Mouse (Mus musculus) megakaryocyte progenitor cell, adult 5-6 weeks (primary cell): Measurements from ENCODE around the gene Gdf15. TPM values are rescaled to one million over a fixed set of nuclear protein-coding genes. Genes with fewer than 3 reads are reported as not detected.

Experiments used
- ATAC-seq: replicated peaks from 2 replicates; pipeline ENCODE4 v1.8.0; 2016; ENCODE audit warnings: mild to moderate bottlenecking, moderate TSS enrichment, inconsistent platforms; ENCODE audit not compliant: poor library complexity
- total RNA-seq, 2 experiments: library from RNA; stranded (forward) in 1 of 2; stranded (reverse) in 1 of 2; fragments of 157-497, 149-512 nt in 1 of 2; fragments of 200-1000 nt in 1 of 2; gene quantifications; 2 replicates each; pipeline versions ENCODE4 v1.2.3 to v1.2.4; 2015 to 2017

The Gdf15 gene
- total RNA-seq, 2 experiments from 2014 or later: not detected

DNA sequence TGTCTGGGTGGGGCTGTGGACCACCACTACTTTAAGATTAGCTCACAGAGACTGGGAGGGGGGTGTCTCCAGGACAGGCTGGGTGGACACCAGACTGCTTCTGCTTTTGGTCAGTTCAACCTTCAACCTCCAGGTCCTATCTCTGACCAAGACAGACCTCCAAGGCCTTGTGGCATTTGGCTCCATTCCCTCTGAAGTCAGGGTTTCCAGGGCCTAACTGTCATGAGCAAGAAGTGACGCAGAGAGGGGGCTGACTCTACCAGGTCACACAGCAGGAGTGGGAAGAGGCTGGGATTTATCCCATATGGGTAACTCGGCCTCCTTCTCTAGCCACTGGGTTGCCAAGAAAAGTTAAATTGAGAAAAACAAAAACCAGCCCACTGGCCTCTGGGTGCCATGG lies 25.5 kb upstream of the Gdf15 start:
- ATAC-seq: no peak

DNA sequence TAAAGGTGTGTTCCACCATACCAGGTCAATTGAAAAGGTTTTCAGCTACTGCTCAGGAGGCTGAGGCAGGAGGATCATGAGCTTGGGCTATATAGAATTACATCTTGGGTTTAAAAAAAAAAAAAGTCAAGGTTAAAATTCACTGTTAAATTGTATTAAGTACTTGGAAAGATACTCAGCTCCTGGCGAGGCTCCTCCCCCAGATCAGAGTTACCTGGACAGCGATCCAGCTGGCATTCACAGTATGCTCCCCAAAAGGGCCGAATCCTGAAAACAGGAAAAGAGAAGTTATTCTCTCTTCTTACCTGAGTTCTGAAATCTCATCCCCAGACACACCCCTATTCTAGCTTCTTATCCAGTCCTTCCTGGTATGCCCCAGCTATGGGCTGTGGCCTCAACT lies 25.0 kb upstream of the Gdf15 start:
- ATAC-seq: no peak

DNA sequence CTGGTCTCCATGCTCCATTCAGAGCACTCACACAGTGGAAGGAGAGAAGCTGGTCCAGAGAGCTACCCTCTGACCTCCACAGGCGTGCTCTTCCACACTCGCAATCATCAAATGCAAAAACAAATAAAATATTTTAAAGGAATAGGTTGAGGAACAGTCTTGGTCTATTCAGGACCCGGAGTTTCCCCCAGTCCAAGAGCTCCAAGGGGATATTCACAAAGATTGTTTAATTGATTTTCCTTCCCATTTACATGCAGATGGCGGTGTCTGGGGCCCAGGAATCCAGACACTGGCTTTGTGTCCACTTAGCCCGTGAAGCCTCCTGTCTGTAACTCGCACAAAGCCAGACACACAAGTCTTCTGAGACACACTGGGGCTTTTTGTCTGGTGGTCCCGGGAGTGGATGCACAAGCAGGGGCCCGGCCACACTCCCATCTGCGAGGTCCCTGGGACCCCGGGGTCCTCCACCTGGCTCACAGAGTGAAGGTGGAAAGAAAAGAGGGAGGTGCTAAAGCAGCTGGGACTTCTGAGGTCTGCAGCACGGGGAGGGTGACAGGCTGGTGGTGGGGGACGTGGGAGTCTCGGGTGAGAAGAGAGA lies 24.0 kb upstream of the Gdf15 start:
- no peak for ATAC-seq

DNA sequence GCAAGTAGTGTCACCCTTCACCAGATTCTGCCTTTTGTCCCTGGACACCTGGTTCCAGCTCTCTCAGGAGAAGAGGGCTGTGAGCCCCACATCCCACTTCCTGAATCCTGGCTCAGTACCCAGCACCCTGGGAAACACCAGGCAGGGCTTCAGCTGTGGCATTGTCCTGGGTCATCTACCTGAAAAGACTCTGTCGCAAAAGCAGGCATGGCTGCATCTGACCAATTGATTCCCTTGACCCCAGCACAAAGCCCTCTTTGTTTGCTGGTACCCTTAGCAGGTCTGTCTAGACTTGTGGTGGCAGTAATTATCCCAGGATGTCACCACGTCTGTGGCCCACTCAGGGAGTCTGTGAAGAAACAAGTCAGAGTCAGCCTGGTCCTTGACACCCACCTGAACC lies 23.2 kb upstream of the Gdf15 start:
- ATAC-seq: no peak

DNA sequence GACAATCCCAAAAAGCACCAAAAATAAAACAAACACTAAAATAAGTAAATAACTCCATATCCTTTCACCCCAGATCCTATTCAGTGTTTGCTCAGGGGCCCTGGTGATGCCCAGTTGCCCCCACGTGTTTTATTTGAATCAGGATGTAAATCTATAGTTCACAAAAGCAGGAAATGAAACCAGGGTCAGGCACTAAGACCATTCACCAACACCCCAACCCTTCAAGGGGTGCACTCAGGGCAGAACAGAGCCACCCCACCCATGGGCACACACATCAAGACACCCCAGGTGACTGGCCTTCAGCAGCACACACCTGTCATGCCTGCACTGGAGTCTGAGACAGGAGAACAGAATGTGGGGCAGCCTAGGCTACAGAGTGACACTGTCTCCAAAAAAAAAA lies 21.9 kb upstream of the Gdf15 start:
- ATAC-seq: no peak

DNA sequence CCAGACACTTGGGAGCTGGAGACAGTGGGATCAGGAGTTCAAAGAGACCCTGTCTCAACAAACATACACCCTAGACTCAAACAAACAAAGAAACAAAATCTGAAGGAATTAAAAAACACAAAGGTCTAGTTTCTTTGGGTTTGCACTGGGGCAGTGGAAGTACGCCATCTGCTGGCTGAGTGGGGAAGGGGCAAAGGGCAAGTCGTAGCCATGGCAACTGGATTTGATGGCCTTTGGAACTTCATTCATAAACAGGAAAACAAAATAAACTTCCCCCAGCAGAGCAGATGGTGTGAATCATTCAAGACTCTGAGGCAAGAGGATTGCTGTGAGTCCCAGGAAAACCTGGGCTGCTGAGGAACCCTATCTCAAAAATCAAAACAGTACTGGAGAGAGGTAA lies 21.0 kb upstream of the Gdf15 start:
- peak; percentile 67 for ATAC-seq

DNA sequence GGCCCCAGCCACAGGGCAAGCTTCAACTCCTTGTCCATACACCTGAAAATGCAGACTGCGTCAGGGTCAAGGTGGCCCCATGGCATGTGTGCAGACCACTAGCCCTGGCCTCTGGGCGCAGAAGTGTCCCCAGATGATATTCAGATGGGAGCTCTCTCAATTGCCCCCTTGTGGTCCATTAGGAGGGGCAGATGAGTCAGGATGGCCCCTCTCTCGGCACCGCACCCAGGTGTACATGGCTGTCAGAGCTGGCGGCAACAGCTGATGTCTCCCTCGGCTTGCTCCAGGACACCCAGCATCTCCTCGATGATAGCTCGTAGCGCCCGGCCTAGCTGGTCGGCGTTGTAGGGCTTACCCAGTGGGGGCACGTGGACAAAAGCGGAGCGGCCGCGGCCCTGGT lies 18.1 kb upstream of the Gdf15 start:
- ATAC-seq: no peak

DNA sequence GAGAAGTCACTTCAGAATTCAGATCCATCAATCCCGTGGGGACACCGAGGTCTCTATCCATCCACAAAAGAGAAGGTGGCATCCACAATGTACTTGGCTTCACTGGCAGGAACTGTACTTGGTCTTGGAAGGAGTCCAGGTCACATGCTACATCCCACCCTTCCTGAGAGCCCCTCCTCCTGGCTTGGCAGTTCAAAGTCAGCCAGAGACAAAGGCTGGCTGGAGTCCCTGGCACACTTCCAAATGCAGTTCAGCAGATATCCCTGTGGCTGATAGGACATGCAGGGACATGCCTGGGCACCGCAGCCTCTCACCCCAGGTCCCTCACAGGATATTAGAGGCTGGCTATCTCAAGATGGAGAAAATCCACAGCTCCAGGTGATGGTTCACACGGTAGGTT lies 17.1 kb upstream of the Gdf15 start:
- ATAC-seq: peak; percentile 85

DNA sequence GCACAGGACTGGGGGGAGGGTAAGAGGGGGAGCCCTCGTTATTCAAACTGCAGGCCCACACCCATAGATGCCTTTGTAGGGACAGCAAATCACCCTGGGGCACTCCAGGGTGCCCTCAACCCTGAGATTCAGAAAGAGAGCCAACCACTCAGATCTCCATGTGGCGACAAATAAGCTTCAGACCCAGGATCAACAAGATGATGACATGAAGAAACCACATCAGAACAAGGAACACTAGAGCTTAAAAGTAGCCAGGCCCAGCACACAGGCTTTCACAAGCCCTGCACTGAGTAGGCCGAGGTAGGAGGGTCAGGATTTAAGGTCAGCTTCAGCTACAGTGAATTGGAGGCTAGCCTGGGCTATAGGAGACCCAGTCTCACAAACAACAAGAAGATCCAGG lies 16.7 kb upstream of the Gdf15 start:
- 0 out of 2 replicates have a peak, but pooled peaks have one; percentile 7 for ATAC-seq

DNA sequence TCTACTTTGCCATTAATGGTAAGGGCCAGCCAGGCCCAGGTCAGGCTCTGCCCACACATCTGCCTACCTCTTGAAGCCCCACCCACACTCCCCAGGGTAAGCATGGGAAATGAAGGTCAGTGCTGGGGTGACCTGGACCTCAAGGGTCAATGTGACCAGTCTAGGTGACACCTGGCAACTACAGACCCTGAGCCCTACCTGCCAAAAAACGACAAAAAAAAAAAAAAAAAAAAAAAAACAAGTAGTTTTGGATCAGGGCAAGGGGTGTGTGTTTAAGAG lies 15.8 kb upstream of the Gdf15 start:
- no peak for ATAC-seq

DNA sequence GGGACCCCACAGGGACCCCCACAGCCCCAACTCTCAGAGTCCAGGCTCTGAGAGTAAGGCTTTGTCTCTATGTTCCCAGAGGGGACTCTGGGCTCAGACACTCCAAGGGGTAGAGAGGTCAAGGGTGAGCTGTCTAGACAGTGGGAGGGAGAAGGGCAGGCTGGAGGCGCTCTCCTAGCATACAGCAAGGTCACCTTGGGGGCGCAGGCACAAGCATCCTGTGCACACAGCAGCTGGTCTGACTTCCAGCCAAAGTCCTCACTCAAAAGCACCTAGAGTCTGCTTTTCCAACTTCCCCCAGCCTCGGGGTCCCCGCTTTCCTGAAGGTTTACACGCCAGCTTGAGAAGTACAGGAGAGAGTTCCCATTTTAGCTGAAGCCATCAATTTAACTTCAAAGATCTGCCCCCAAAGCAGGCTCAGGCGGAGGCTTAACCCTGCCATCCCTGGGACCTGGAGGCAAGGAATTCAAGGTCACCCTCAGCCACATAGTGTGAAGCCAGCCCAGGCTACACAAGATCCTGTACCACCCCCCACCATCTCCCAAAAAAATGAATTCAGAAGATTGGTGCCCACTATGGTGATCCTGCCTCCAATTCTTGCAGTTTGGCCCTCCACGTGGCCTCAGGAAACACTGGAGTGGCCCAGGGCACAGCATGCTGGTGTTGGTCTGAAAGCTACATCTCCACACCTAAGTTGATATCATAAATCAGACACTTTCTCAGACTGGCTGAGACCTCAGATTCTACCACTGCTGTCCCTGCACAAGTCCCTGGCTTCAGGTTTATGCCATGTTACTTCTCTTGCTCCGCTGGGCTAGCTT lies 15.3 kb upstream of the Gdf15 start:
- no peak for ATAC-seq

DNA sequence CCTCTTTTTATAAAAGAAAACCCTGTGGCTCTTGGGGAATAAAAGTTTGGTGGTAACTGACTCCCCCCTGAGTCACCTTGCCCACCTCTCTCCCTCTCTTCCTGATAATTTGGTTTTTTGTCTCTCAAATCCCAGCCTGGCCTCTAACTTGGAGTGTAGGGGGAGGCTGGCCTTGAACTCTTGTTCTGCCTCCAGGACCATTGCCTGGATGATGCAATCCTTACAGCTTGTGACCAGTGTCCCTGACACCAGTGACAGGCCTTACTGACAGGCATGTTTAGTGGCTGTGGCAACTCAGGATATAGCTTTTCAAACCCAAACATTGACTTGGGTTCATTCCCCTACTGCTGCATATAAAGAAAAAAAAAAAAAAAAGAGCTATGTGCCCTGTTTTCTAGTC lies 14.5 kb upstream of the Gdf15 start:
- no peak for ATAC-seq

DNA sequence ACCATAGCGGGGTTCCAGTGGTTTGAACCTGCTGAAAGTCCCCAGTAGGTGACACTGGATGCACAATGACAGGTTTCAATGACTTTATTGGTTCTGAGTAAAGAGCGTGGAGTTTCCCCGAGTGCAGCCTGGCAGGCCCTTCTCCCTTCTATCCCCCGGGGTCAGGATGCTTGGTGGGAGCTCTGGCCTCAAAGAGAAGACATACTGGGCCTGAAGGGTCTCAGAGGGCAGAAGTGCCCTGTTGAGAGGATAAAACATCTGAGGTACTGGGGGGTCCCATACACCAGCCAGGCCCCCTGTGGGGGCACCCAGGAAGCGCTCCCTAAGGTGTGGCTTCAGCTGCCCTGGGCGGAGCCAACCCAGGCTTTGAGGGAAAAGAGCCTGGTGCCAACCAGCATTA lies 14.1 kb upstream of the Gdf15 start:
- ATAC-seq: no peak

DNA sequence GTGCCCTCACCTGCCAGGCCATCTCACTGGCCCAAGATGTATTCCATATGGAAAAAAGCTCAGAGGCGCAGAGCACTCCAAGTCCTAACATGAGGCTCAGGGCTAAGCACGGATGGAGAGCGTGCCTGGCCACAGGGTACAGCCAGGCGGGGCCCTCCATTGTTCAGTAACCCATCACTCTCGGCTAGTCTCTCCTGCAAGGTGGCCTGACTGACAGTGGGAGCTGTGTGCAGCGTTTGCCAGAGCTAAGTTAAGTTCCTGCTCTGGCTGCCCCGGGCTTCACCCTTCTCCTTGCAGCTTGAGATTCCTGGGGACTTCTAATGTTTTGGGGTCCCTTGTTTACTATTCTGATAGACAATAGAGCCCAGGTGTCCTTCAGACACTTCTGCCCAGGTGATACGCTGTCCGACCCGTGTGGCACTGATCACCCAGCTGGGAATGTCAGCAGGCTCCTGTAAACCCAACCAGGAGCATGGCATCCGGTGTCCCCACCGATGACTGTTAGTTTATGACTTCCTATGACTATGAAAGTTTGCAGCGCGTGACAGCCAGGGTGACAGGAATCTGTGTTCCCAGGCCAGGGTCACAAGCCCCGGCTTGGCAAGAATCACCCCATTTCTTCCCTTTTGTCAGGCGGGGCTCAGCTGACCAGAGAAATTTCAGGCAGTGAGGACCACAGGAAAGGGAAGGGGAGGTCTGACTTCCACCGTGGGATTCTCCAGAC lies 13.4 kb upstream of the Gdf15 start:
- ATAC-seq: no peak

DNA sequence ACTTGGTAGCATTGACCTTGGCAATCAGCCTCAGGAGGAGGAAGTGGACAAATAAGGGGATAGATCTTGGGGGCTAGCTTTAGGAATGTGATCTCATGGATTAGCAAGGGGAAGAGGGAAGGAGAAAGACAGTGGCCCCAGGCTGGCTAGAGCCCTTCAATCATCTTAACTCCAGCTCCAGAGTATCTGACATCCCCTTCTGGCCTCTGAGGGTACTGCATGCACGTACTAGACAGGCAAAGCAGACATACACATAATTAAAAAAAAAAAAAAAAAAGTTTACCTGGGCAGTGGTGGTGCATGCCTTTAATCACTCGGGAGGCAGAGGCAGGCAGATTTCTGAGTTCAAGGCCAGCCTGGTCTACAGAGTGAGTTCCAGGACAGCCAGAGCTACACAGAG lies 11.8 kb upstream of the Gdf15 start:
- peak; percentile 56 for ATAC-seq

DNA sequence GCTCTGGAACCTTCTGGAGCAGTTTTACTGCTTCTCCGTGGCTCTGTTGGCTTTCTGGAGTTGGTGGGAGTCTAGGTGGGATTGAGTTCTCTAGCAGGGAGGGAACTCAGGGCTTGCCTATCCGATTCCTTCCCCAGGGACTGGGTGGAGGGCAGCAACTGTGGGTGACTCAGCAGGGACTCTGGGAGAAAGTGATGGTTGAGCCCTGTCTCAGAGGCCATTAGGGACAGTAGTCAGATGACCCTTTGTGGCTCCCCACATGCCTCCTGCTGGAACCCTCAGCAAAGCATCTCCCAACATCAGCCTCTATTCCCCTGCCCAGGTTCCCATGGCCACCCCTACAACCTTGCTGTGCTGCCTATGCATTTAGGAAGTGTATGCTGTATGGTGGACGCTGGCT lies 10.8 kb upstream of the Gdf15 start:
- ATAC-seq: no peak

DNA sequence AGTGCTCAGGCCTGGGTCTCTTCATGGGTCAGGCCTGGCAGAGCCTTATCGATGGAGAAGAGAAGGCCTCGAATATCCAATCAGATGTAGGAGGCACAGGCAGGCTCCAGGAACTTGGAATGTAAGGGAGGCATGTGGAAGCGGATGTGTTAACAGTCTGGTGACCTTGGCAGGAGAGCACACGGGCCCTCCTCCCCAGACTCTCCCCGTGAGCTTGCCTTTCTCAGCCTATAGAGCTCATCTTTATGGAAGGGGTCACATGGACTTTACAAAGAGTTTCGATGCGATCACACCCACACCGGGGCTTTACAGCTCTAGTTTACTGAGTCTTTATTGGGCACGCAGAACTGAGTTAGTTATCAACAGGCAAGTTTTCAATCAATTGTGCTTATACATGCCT lies 6.5 kb upstream of the Gdf15 start:
- no peak for ATAC-seq

DNA sequence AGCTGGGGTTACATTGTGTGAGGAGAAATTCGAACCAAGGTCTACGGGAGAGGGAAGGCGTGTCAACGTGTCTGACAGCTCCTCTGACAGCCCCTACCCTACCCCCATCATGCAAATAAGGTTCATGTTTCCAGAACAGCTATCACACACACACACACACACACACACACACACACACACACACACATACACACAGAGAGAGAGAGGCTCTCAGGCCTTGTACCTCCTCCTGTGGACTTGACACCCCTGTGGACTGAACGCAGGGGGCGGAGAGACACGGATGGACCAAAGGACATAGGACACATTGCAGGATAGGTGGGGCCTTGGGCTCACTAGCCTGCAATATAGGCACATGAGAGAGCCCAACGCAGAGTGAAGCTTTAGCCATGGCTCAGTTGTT lies 4.6 kb upstream of the Gdf15 start:
- ATAC-seq: no peak

DNA sequence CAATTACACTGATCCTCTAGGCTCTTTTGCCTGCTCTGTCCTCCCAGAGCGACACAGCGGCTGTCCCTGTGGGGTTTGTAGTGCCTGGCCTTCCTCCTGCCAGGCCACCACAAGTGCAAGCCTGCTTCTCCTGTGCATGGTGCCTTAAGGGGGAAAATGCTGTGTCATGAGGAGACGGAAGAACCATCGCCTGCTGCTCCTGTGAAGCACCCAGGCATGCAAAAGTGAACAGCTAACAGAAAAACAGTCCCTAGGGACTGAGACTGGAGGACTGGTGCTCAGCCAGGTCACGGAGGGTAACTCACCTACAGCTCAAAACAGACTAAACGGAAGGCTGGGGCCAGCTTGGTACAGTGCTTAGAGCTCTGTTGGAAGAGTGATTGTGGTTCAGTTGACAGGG lies 3.3 kb upstream of the Gdf15 start:
- peak; percentile 59 for ATAC-seq

DNA sequence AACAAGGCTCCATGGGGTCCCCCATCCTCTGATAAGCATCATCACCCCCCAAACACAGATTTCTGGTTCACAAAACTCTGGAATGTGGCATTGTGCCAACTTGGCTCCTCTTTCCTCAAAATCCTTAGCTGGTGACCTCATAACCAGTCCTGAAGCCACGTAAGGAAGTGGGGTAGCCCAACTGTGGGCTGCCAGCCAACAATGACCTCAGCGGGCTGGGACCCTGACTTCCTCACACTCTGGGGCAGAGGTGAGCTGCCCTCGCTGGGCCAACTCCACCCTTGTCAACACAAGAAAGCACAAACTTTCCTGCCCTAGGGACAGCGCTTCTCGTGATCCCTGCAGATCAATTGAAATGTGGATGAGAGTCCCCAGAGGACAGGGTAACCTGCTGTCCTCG lies 1.8 kb upstream of the Gdf15 start:
- no peak for ATAC-seq

DNA sequence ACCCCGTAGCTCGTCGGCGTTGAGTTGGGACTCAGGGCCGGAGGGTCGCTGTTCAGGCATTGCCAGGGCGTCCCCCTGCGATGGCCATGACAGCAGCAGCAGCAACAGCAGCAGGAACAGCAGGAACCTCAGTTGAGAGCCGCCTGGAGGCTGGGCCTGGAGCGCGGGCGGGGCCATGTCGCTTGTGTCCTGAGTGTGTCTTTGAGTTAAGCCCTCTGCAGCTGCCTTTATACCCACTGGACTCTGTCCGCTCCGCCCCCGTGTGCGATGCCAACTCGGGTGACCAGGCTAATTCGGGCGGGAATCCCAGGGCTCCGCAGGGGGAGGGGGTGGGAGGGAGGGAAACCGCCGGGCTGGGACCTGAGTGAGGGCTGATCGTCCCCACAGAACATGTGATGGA lies 820 bp downstream of the Gdf15 start:
- no peak for ATAC-seq
